Mouse (Mus musculus): ENCODE measurements around the gene Olfr433. TPM values are rescaled to one million over a fixed set of nuclear protein-coding genes. Genes with fewer than 3 reads are reported as not detected.
"Not testable (repeated sequence)": the region's sequence is repeated elsewhere in the genome, so short reads cannot be mapped to it uniquely, and the experiment has no call there.

The Olfr433 gene
- not detected in 2 replicates for polyA plus RNA-seq (2015; fragmentation: Nextera tagmentation; extraction: Ambion mirVana)

DNA sequence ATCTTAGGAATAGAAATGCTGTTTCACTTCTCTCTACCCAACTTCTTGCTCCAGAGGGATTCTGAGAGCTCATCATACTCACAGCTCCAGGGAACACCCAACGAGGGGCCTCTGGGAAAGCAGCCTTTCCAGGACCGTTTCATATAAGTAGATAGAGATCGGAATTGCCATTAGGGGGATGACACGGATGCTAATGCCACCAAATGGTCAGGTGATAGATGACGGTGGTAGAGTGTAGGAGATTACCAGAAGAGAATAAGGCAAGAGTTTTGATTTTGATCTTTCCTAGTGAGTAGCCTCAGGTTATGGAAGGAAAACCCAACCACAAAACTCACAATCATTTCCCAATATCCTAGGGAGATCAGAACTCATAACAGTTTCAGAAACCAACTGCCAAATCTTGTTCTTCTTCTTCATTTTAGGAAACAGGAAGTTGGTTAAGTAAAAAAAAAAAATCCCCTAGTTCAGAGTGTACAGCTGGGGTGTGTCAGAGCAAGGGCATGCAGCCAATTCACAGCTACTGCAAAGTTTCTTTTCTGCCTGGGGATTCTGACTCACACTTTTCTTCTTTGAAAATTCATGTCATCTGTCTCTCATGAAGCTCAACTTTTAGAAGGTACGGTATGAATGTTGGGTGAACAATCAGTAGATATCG lies at the start of gene Olfr433:
Olfr433 (plus strand) TSS at position 183 of the 655 bp plus-strand sequence.
- Histone ChIP-seq H3K4me3 (ENCODE audit: low read depth, low read length) (no peak within 1 kb of the TSS), H3K9ac (ENCODE audit: low read length) (no peak within 1 kb of the TSS), H3K27ac (replicated peaks) (no peak within 1 kb of the TSS), H3K27me3 (ENCODE audit: control insufficient read depth, insufficient read depth, low read length) (no peaks in the 10 kb centered on the region), H3K4me2 (replicated peaks; ENCODE audit: low read depth) (no peak within 1 kb of the TSS), H3K9me3 (ENCODE audit: control insufficient read depth, low read length) (no peaks in the 10 kb centered on the region), H3K36me3 (ENCODE audit: control insufficient read depth, insufficient read depth, low read length) (no peaks in the 10 kb centered on the region), H3K4me1 (replicated peaks; ENCODE audit: control insufficient read depth, insufficient read depth) (no peaks in the 10 kb centered on the region)
- ATAC-seq (ENCODE audit: low FRiP score, low TSS enrichment) (no peak), DNase-seq (ENCODE audit: low spot score) (peak; percentile 16)
- WGBS: 57% methylated on average over 7 of the region's 7 CpGs
- TF ChIP-seq CTCF (IDR thresholded peaks at IDR 0.05; ENCODE audit: low read depth): no peak
- no peak for TF ChIP-seq EP300 (optimal IDR thresholded peaks at IDR 0.05)

GRCm38 (mm10) chr1:173995003-173995402 lies 45.5 kb upstream of the Olfr433 start:
- H3K9ac ChIP-seq (ENCODE audit: low read length): no peak overlapping the region
- DNase-seq (ENCODE audit: low spot score): no peak
- 79% methylated on average over 4 of the region's 4 CpGs for WGBS
- TF ChIP-seq EP300 (optimal IDR thresholded peaks at IDR 0.05): no peak
- TF ChIP-seq CTCF (IDR thresholded peaks at IDR 0.05; ENCODE audit: low read depth): no peak
- no peaks in the 10 kb centered on the region for H3K27me3 ChIP-seq (ENCODE audit: control insufficient read depth, insufficient read depth, low read length)
- ATAC-seq (ENCODE audit: low FRiP score, low TSS enrichment): no peak
- no peak overlapping the region for H3K27ac ChIP-seq (replicated peaks)
- H3K4me3 ChIP-seq (ENCODE audit: low read depth, low read length): no peak overlapping the region
- H3K9me3 ChIP-seq (ENCODE audit: control insufficient read depth, low read length): no peaks in the 10 kb centered on the region
- no peaks in the 10 kb centered on the region for H3K4me1 ChIP-seq (replicated peaks; ENCODE audit: control insufficient read depth, insufficient read depth)
- H3K4me2 ChIP-seq (replicated peaks; ENCODE audit: low read depth): no peak overlapping the region
- no peaks in the 10 kb centered on the region for H3K36me3 ChIP-seq (ENCODE audit: control insufficient read depth, insufficient read depth, low read length)

GRCm38 (mm10) chr1:174004352-174005109 lies 36.0 kb upstream of the Olfr433 start:
- 22% methylated on average over 1 of the region's 3 CpGs for WGBS
- not testable (repeated sequence) for H3K36me3 ChIP-seq (ENCODE audit: control insufficient read depth, insufficient read depth, low read length); H3K27ac ChIP-seq (replicated peaks); H3K4me2 ChIP-seq (replicated peaks; ENCODE audit: low read depth); H3K4me3 ChIP-seq (ENCODE audit: low read depth, low read length); DNase-seq (ENCODE audit: low spot score); H3K4me1 ChIP-seq (replicated peaks; ENCODE audit: control insufficient read depth, insufficient read depth); H3K9ac ChIP-seq (ENCODE audit: low read length); H3K9me3 ChIP-seq (ENCODE audit: control insufficient read depth, low read length); H3K27me3 ChIP-seq (ENCODE audit: control insufficient read depth, insufficient read depth, low read length); ATAC-seq (ENCODE audit: low FRiP score, low TSS enrichment)

- H3K4me2 ChIP-seq (replicated peaks; ENCODE audit: low read depth); ATAC-seq (ENCODE audit: low FRiP score, low TSS enrichment); H3K4me1 ChIP-seq (replicated peaks; ENCODE audit: control insufficient read depth, insufficient read depth); H3K27ac ChIP-seq (replicated peaks); DNase-seq (ENCODE audit: low spot score); H3K36me3 ChIP-seq (ENCODE audit: control insufficient read depth, insufficient read depth, low read length); H3K9ac ChIP-seq (ENCODE audit: low read length); H3K9me3 ChIP-seq (ENCODE audit: control insufficient read depth, low read length); H3K4me3 ChIP-seq (ENCODE audit: low read depth, low read length); H3K27me3 ChIP-seq (ENCODE audit: control insufficient read depth, insufficient read depth, low read length): not testable (repeated sequence)
These were observed 33.5 kb upstream of the Olfr433 start for GRCm38 (mm10) chr1:174007050-174007449.

GRCm38 (mm10) chr1:174031698-174032097 lies 8.8 kb upstream of the Olfr433 start, which contains the start of gene Ifi205:
Gene Ifi205 (minus strand): TSS chr1:174031810.
- Histone ChIP-seq H3K36me3 (ENCODE audit: control insufficient read depth, insufficient read depth, low read length) (no peaks in the 10 kb centered on the region), H3K4me3 (ENCODE audit: low read depth, low read length) (no peak within 1 kb of the TSS), H3K4me1 (replicated peaks; ENCODE audit: control insufficient read depth, insufficient read depth) (no peaks in the 10 kb centered on the region), H3K27ac (replicated peaks) (no peak within 1 kb of the TSS), H3K9ac (ENCODE audit: low read length) (no peak within 1 kb of the TSS), H3K27me3 (ENCODE audit: control insufficient read depth, insufficient read depth, low read length) (no peaks in the 10 kb centered on the region), H3K9me3 (ENCODE audit: control insufficient read depth, low read length) (no peaks in the 10 kb centered on the region), H3K4me2 (replicated peaks; ENCODE audit: low read depth) (no peak within 1 kb of the TSS)
- ATAC-seq (ENCODE audit: low FRiP score, low TSS enrichment): no peak
- 37% methylated on average over 1 of the region's 1 CpGs for WGBS
- no peak for DNase-seq (ENCODE audit: low spot score)
- TF ChIP-seq EP300 (optimal IDR thresholded peaks at IDR 0.05) (no peak), CTCF (IDR thresholded peaks at IDR 0.05; ENCODE audit: low read depth) (no peak)

GRCm38 (mm10) chr1:174035841-174036240 lies 4.7 kb upstream of the Olfr433 start:
- Histone ChIP-seq H3K4me2 (replicated peaks; ENCODE audit: low read depth) (no peak overlapping the region), H3K36me3 (ENCODE audit: control insufficient read depth, insufficient read depth, low read length) (no peaks in the 10 kb centered on the region), H3K27me3 (ENCODE audit: control insufficient read depth, insufficient read depth, low read length) (no peaks in the 10 kb centered on the region), H3K9me3 (ENCODE audit: control insufficient read depth, low read length) (no peaks in the 10 kb centered on the region), H3K27ac (replicated peaks) (no peak overlapping the region), H3K4me3 (ENCODE audit: low read depth, low read length) (no peak overlapping the region), H3K4me1 (replicated peaks; ENCODE audit: control insufficient read depth, insufficient read depth) (no peaks in the 10 kb centered on the region), H3K9ac (ENCODE audit: low read length) (no peak overlapping the region)
- TF ChIP-seq CTCF (IDR thresholded peaks at IDR 0.05; ENCODE audit: low read depth) (no peak), EP300 (optimal IDR thresholded peaks at IDR 0.05) (no peak)
- DNase-seq (ENCODE audit: low spot score): no peak
- WGBS: 70% methylated on average over 4 of the region's 4 CpGs
- no peak for ATAC-seq (ENCODE audit: low FRiP score, low TSS enrichment)
